Mouse (Mus musculus): ENCODE data around the gene Dynlt1c.
"Not testable (repeated sequence)": the region's sequence is repeated elsewhere in the genome, so short reads cannot be mapped to it uniquely, and the experiment has no call there.

DNA sequence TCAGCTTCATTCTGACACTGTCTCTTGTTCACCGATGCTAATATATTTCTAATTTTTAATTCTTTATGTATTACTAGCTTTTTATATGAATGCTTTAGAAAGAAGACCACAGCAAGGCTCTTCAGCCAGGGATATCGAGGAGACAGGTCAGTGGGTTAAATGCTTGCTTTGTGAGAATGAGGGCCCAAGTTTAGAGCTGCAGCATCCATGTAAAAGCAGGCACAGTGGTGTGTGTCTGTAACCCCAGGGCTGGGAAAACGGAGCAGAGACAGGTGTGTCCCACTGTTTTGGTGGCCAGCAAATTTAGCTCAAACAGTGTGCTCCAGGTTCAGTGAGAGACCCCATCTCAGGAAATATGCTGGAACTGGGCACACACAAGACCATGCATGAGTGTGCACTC, 46.0 kb downstream of the Dynlt1c start:
- TF ChIP-seq POLR2A (IDR thresholded peaks at IDR 0.05; ENCODE audit: control insufficient read depth, extremely low read depth, insufficient read depth, low read length, poor library complexity); CTCF (IDR thresholded peaks at IDR 0.05; ENCODE audit: borderline replicate concordance, control insufficient read depth, extremely low read depth, insufficient read depth, low read length, poor library complexity): not testable (repeated sequence)

Measured in thymus, adult 2 months (tissue).